Mouse (Mus musculus): ENCODE data around the gene Ar. TPM values are rescaled to one million over a fixed set of nuclear protein-coding genes. Genes with fewer than 3 reads are reported as not detected.

Gene Ar
- polyA plus RNA-seq, 1 experiment from 2014 or later: 1.3 TPM

DNA sequence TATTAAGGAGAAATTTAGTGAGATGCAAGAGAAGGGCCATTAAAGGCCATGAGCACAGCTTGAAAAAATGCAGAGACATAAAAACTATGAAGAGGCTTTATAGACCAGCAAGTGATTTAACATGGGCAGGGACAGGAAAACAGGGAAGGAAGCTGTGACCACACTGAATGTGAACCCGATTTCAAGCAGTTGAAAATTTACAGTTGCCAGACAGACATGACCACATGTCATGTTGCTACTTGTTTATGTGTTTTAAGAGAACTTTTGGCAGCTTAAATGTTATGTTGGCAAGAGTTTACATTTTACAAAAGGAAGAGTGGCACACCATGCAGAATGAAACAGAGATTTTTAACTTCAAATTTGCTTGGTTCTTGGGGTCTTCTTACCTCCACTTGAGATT is 143.2 kb downstream of the Ar start:
- H3K9ac ChIP-seq (ENCODE audit: low read depth, low read length): no peak overlapping the region
- H3K27ac ChIP-seq: no peak overlapping the region
- no peak for TF ChIP-seq CTCF (IDR thresholded peaks at IDR 0.05; ENCODE audit: low read depth)
- no peak overlapping the region for H3K4me2 ChIP-seq (ENCODE audit: low read length)
- WGBS: 36% methylated on average over 1 of the region's 1 CpGs
- H3K27me3 ChIP-seq (ENCODE audit: insufficient read depth, low read length): no peaks in the 10 kb centered on the region
- no peaks in the 10 kb centered on the region for H3K36me3 ChIP-seq (ENCODE audit: insufficient read depth, low read length)
- DNase-seq (ENCODE audit: low spot score) (no peak), ATAC-seq (replicated peaks; ENCODE audit: low FRiP score, low read depth) (no peak)
- no peaks in the 10 kb centered on the region for H3K4me1 ChIP-seq (replicated peaks; ENCODE audit: insufficient read depth, low read length)
- H3K4me3 ChIP-seq (replicated peaks; ENCODE audit: low read depth, low read length): no peak overlapping the region
- H3K9me3 ChIP-seq (replicated peaks; ENCODE audit: low read length): no peaks in the 10 kb centered on the region

DNA sequence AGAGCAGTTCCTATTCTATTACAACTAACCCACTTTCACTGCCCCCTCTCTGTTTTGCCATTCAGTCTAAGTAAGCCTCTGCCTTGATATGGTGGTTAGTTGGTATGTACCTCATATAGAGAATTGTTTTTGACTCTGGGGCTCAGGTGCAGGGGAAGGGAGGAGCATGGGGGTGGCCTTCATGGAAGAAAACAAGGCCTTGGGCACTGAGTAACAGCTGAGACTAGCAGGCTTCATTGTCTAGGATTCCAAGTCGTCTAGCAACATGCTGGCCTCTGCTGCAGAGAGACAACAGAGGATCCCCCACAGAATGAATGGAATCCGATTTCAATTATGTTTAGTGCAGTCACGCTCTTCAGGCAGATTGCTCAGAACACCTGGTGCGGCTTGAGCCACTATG is 152.1 kb downstream of the Ar start:
- H3K4me3 ChIP-seq (replicated peaks; ENCODE audit: low read depth, low read length): no peak overlapping the region
- no peak for TF ChIP-seq CTCF (IDR thresholded peaks at IDR 0.05; ENCODE audit: low read depth)
- no peaks in the 10 kb centered on the region for H3K36me3 ChIP-seq (ENCODE audit: insufficient read depth, low read length)
- H3K9me3 ChIP-seq (replicated peaks; ENCODE audit: low read length): no peaks in the 10 kb centered on the region
- no peaks in the 10 kb centered on the region for H3K27me3 ChIP-seq (ENCODE audit: insufficient read depth, low read length)
- ATAC-seq (replicated peaks; ENCODE audit: low FRiP score, low read depth) (no peak), DNase-seq (ENCODE audit: low spot score) (no peak)
- no peak overlapping the region for H3K4me2 ChIP-seq (ENCODE audit: low read length)
- 59% methylated on average over 4 of the region's 4 CpGs for WGBS
- no peak overlapping the region for H3K27ac ChIP-seq
- H3K4me1 ChIP-seq (replicated peaks; ENCODE audit: insufficient read depth, low read length): no peaks in the 10 kb centered on the region
- no peak overlapping the region for H3K9ac ChIP-seq (ENCODE audit: low read depth, low read length)

DNA sequence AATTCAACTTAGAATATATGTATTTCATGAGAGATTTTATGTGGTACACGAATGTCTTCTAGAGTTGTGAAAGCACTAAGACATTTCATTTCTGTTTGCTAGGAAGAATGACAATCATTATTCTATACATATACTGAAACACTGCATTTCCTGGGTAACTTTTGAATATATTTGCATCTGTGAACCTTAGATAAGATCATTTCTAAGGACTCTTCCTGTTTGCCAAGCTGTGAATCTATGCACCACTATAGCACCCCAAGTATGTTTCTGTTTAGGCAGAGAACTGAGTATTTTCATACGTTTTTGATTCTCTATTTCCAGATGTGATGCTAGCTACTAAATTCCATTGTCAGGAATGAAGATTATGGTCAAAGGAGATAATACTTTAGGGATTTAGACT is 153.4 kb downstream of the Ar start:
- Histone ChIP-seq H3K9ac (ENCODE audit: low read depth, low read length) (no peak overlapping the region), H3K36me3 (ENCODE audit: insufficient read depth, low read length) (no peaks in the 10 kb centered on the region), H3K27ac (no peak overlapping the region), H3K9me3 (replicated peaks; ENCODE audit: low read length) (no peaks in the 10 kb centered on the region), H3K27me3 (ENCODE audit: insufficient read depth, low read length) (no peaks in the 10 kb centered on the region), H3K4me1 (replicated peaks; ENCODE audit: insufficient read depth, low read length) (no peaks in the 10 kb centered on the region), H3K4me3 (replicated peaks; ENCODE audit: low read depth, low read length) (no peak overlapping the region), H3K4me2 (ENCODE audit: low read length) (no peak overlapping the region)
- no peak for TF ChIP-seq CTCF (IDR thresholded peaks at IDR 0.05; ENCODE audit: low read depth)
- ATAC-seq (replicated peaks; ENCODE audit: low FRiP score, low read depth) (no peak), DNase-seq (ENCODE audit: low spot score) (no peak)
- 69% methylated on average over 2 of the region's 2 CpGs for WGBS

DNA sequence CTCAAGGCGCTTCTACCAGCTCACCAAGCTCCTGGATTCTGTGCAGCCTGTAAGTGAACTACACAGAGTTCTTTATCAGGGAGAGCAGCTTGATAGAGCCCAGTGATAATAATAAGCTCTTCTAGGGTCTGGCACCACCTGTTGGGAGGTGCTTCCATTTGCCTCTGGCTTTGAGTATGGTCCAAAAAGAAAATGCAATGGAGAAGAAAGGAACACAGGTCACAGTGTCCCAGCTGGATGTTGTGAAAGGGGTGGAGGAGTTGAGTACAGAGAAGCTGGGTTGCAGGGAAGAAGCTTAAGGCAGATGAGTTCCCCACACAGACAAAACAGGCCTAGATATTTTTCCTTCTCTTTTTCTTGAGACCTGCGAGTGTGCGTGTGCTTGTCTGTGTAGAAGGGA is 167.4 kb downstream of the Ar start:
- 80% methylated on average over 3 of the region's 3 CpGs for whole genome bisulfite sequencing
- no peaks in the 10 kb centered on the region for H3K36me3 ChIP-seq (ENCODE audit: insufficient read depth, low read length)
- TF ChIP-seq CTCF (IDR thresholded peaks at IDR 0.05; ENCODE audit: low read depth): no peak

DNA sequence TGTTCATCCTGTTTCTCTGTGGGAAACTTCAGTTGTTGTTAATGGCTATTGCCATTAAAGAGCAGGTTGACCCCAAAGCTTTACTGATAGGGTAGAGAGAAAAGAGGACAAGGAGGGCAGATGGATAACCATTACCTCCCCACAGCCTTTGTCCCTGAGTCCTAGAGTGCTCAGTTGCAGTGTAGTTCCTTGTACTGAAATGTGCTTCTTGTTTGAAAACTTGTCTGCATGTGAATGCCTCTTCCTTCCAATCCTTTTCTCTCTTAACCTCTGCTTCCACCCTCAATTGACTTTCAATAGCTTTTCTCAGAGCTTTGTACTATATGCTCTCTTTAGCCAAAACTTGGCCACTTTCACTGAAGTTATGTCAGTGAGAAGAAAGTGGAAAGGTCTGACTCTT is 168.9 kb downstream of the Ar start:
- H3K4me2 ChIP-seq (ENCODE audit: low read length): no peak overlapping the region
- ATAC-seq (replicated peaks; ENCODE audit: low FRiP score, low read depth): no peak
- no peaks in the 10 kb centered on the region for H3K36me3 ChIP-seq (ENCODE audit: insufficient read depth, low read length)

More for the DNA sequence above, 167.4 kb downstream of the Ar start:
- ATAC-seq (replicated peaks; ENCODE audit: low FRiP score, low read depth): no peak
- Histone ChIP-seq H3K9me3 (replicated peaks; ENCODE audit: low read length) (no peaks in the 10 kb centered on the region), H3K9ac (ENCODE audit: low read depth, low read length) (no peak overlapping the region), H3K4me1 (replicated peaks; ENCODE audit: insufficient read depth, low read length) (no peaks in the 10 kb centered on the region), H3K4me2 (ENCODE audit: low read length) (no peak overlapping the region), H3K4me3 (replicated peaks; ENCODE audit: low read depth, low read length) (no peak overlapping the region), H3K27ac (no peak overlapping the region), H3K27me3 (ENCODE audit: insufficient read depth, low read length) (no peaks in the 10 kb centered on the region)
- DNase-seq (ENCODE audit: low spot score): no peak

DNA sequence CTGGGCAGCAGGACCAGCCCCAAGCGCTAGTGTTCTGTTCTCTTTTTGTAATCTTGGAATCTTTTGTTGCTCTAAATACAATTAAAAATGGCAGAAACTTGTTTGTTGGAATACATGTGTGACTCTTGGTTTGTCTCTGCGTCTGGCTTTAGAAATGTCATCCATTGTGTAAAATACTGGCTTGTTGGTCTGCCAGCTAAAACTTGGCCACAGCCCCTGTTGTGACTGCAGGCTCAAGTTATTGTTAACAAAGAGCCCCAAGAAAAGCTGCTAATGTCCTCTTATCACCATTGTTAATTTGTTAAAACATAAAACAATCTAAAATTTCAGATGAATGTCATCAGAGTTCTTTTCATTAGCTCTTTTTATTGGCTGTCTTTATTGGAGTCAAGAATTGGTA is 174.5 kb downstream of the Ar start:
- H3K4me1 ChIP-seq (replicated peaks; ENCODE audit: insufficient read depth, low read length): no peaks in the 10 kb centered on the region
- 63% methylated on average over 2 of the region's 2 CpGs for WGBS
- DNase-seq (ENCODE audit: low spot score) (peak; percentile 18), ATAC-seq (replicated peaks; ENCODE audit: low FRiP score, low read depth) (no peak)
- H3K36me3 ChIP-seq (ENCODE audit: insufficient read depth, low read length): no peaks in the 10 kb centered on the region
- no peak overlapping the region for H3K4me2 ChIP-seq (ENCODE audit: low read length)
- no peak overlapping the region for H3K9ac ChIP-seq (ENCODE audit: low read depth, low read length)
- TF ChIP-seq CTCF (IDR thresholded peaks at IDR 0.05; ENCODE audit: low read depth): no peak
- no peak overlapping the region for H3K27ac ChIP-seq
- H3K9me3 ChIP-seq (replicated peaks; ENCODE audit: low read length): no peaks in the 10 kb centered on the region
- no peak overlapping the region for H3K4me3 ChIP-seq (replicated peaks; ENCODE audit: low read depth, low read length)
- H3K27me3 ChIP-seq (ENCODE audit: insufficient read depth, low read length): no peaks in the 10 kb centered on the region

More for the DNA sequence above, 168.9 kb downstream of the Ar start:
- no peak for DNase-seq (ENCODE audit: low spot score)
- Histone ChIP-seq H3K4me1 (replicated peaks; ENCODE audit: insufficient read depth, low read length) (no peaks in the 10 kb centered on the region), H3K9me3 (replicated peaks; ENCODE audit: low read length) (no peaks in the 10 kb centered on the region), H3K4me3 (replicated peaks; ENCODE audit: low read depth, low read length) (no peak overlapping the region), H3K27me3 (ENCODE audit: insufficient read depth, low read length) (no peaks in the 10 kb centered on the region), H3K9ac (ENCODE audit: low read depth, low read length) (no peak overlapping the region), H3K27ac (no peak overlapping the region)
- TF ChIP-seq CTCF (IDR thresholded peaks at IDR 0.05; ENCODE audit: low read depth): no peak

DNA sequence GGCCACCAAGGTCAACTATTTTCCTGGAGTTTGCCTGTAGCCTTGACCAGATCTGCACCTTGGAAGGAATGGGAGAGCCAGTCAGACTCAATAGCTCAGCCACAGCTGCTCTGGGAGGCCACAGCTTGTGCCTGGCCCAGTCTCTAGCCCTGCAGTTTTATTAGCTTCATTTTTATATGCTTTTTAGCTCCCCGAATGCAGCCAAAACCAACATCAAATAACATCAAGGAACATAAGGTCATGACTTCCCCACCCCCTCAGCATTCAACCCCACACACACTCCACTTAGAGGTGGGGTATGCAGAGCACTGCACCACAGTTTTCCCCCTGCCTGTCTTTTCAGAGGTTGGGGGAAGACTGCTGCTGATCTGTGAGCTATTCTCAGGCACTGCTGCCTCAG is 198.9 kb downstream of the Ar start:
- DNase-seq (ENCODE audit: low spot score) (no peak), ATAC-seq (replicated peaks; ENCODE audit: low FRiP score, low read depth) (no peak)
- no peak overlapping the region for H3K9ac ChIP-seq (ENCODE audit: low read depth, low read length)
- 56% methylated on average over 1 of the region's 1 CpGs for WGBS
- H3K4me2 ChIP-seq (ENCODE audit: low read length): no peak overlapping the region
- H3K27me3 ChIP-seq (ENCODE audit: insufficient read depth, low read length): no peaks in the 10 kb centered on the region
- H3K36me3 ChIP-seq (ENCODE audit: insufficient read depth, low read length): no peaks in the 10 kb centered on the region
- no peak for TF ChIP-seq CTCF (IDR thresholded peaks at IDR 0.05; ENCODE audit: low read depth)
- no peaks in the 10 kb centered on the region for H3K9me3 ChIP-seq (replicated peaks; ENCODE audit: low read length)
- no peak overlapping the region for H3K27ac ChIP-seq
- no peaks in the 10 kb centered on the region for H3K4me1 ChIP-seq (replicated peaks; ENCODE audit: insufficient read depth, low read length)
- H3K4me3 ChIP-seq (replicated peaks; ENCODE audit: low read depth, low read length): no peak overlapping the region
